Mouse (Mus musculus) bone marrow macrophage, adult 2 months (primary cell): ENCODE measurements around the gene A930017K11Rik. TPM values are rescaled to one million over a fixed set of nuclear protein-coding genes. Genes with fewer than 3 reads are reported as not detected.

ENCODE experiments used
- H3K27ac ChIP-seq: 2 replicates; pipeline ENCODE4 v1.5.1; 2012; ENCODE audit warnings: low read depth, low read length; ENCODE audit not compliant: insufficient read depth
- H3K4me1 ChIP-seq: 2 replicates; pipeline ENCODE4 v1.6.1; 2012; ENCODE audit warnings: low read length; ENCODE audit not compliant: control insufficient read depth, insufficient read depth
- H3K4me3 ChIP-seq: 2 replicates; pipeline ENCODE4 v1.5.1; 2012; ENCODE audit warnings: mild to moderate bottlenecking, low read length, moderate library complexity; ENCODE audit not compliant: insufficient read depth
- CTCF ChIP-seq: IDR thresholded peaks from 2 replicates; pipeline ENCODE4 v1.5.1; 2012; ENCODE audit warnings: low read depth, mild to moderate bottlenecking, low read length, moderate library complexity
- POLR2A ChIP-seq: IDR thresholded peaks from 2 replicates; pipeline ENCODE4 v1.6.1; 2012; ENCODE audit warnings: mild to moderate bottlenecking, low read depth, low read length, borderline replicate concordance
- polyA plus RNA-seq: library from polyadenylated mRNA; stranded (reverse); fragments of >200 nt; gene quantifications from 2 replicates; pipeline ENCODE4 v1.2.4, GENCODE M21; 2012; ENCODE audit not compliant: missing spikeins, insufficient read depth, insufficient read length

Gene A930017K11Rik
- polyA plus RNA-seq, 1 experiment, result not detected

GRCm38 (mm10) chr17:25980854-25981253 lies 28.5 kb upstream of the A930017K11Rik start:
- TF ChIP-seq POLR2A, result no peak
- TF ChIP-seq CTCF, result no peak
- H3K4me3 ChIP-seq, result no peak overlapping the region
- peaks cover 32% of the 10 kb centered on the region for H3K4me1 ChIP-seq
- H3K27ac ChIP-seq, result no peak overlapping the region

- Histone ChIP-seq H3K4me3 (no peak overlapping the region), H3K27ac (no peak overlapping the region), H3K4me1 (peaks cover 32% of the 10 kb centered on the region)
- no peak for TF ChIP-seq CTCF
- no peak for TF ChIP-seq POLR2A
Measured at GRCm38 (mm10) chr17:25979829-25980738, 27.7 kb upstream of the A930017K11Rik start.

- Histone ChIP-seq H3K4me1 (peaks cover 22% of the 10 kb centered on the region), H3K4me3 (no peak overlapping the region)
- no peak for TF ChIP-seq CTCF
- TF ChIP-seq POLR2A, result no peak
Measured at GRCm38 (mm10) chr17:25970954-25971707, 18.8 kb upstream of the A930017K11Rik start.

GRCm38 (mm10) chr17:25970448-25970847 lies 18.1 kb upstream of the A930017K11Rik start:
- no peak overlapping the region for H3K27ac ChIP-seq
- TF ChIP-seq CTCF (no peak), POLR2A (no peak)
- H3K4me3 ChIP-seq, result no peak overlapping the region
- H3K4me1 ChIP-seq, result peaks cover 22% of the 10 kb centered on the region

More at GRCm38 (mm10) chr17:25970954-25971707, 18.8 kb upstream of the A930017K11Rik start:
- no peak overlapping the region for H3K27ac ChIP-seq

- H3K4me3 ChIP-seq, result no peak overlapping the region
- H3K27ac ChIP-seq, result no peak overlapping the region
- H3K4me1 ChIP-seq, result peaks cover 22% of the 10 kb centered on the region
- TF ChIP-seq CTCF (no peak), POLR2A (no peak)
Measured at GRCm38 (mm10) chr17:25968176-25968575, 15.8 kb upstream of the A930017K11Rik start.

GRCm38 (mm10) chr17:25967652-25968051 lies 15.3 kb upstream of the A930017K11Rik start:
- Histone ChIP-seq H3K4me3 (no peak overlapping the region), H3K27ac (no peak overlapping the region), H3K4me1 (peaks cover 22% of the 10 kb centered on the region)
- TF ChIP-seq POLR2A (no peak), CTCF (no peak)

GRCm38 (mm10) chr17:25964271-25964670 lies 11.9 kb upstream of the A930017K11Rik start:
- Histone ChIP-seq H3K4me3 (no peak overlapping the region), H3K4me1 (peaks cover 4% of the 10 kb centered on the region), H3K27ac (no peak overlapping the region)
- no peak for TF ChIP-seq CTCF
- no peak for TF ChIP-seq POLR2A

GRCm38 (mm10) chr17:25962413-25962905 lies 10.1 kb upstream of the A930017K11Rik start:
- TF ChIP-seq POLR2A (no peak), CTCF (no peak)
- Histone ChIP-seq H3K27ac (no peak overlapping the region), H3K4me1 (no peaks in the 10 kb centered on the region), H3K4me3 (no peak overlapping the region)

GRCm38 (mm10) chr17:25961566-25961965 lies 9.2 kb upstream of the A930017K11Rik start:
- TF ChIP-seq POLR2A (no peak), CTCF (no peak)
- no peaks in the 10 kb centered on the region for H3K4me1 ChIP-seq
- H3K27ac ChIP-seq, result no peak overlapping the region
- no peak overlapping the region for H3K4me3 ChIP-seq
